Mouse (Mus musculus): ENCODE data around the gene Mfsd11. TPM values are rescaled to one million over a fixed set of nuclear protein-coding genes. Genes with fewer than 3 reads are reported as not detected.

The Mfsd11 gene
- polyA plus RNA-seq, 1 experiment from 2014 or later, result 52.1 TPM

DNA sequence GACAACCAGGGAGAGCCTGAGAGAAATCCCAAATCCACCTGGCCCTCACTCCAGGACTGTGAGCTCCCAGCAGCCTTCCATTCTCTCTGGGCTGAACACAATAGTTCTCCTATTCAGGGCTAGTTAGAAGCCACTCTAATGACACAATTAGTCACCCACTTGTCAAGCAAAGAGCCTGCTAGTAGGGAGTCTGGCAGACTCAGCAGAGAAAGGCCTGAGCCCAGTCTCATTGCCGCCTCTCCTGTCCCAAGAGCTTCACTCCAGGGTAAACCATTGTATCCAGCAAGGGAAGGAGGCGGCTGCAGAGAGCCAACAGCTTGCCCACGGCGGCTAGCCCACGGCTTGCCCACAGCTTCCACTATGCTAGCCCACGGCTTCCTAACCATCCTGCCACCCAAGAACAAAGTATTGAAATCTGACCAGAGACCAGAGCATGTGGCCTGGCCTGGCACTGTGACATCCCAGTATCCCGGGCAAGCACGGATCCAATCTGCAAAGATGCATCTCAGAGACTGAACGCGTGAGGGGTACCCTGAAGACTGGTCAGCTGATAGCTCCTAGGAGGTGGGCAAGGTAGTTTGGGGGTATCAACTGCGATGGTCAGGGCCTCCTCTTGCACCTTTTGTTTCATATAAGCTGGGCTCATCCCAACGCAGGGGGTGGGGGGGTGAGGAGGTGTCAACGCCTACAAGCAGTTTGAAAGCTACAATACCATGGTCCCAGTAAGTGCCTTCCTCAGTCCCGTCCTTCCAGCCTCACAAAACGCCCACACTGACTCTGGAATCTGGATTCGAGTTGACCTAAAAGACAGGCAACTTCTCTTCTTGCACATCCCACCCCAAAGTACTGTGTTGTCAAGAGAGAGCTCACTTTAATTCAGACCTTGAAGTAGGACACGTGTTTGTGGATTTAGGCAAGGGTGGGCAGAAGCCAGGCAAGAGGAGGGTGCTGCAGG lies 25.4 kb upstream of the Mfsd11 start:
- WGBS, result 6% methylated on average over 17 of the region's 17 CpGs
- Histone ChIP-seq H3K27me3 (replicated peaks; ENCODE audit: control insufficient read depth, insufficient read depth, low read length) (no peaks in the 10 kb centered on the region), H3K9me3 (ENCODE audit: control insufficient read depth, low read length) (no peaks in the 10 kb centered on the region), H3K36me3 (ENCODE audit: control insufficient read depth, insufficient read depth, low read length) (no peaks in the 10 kb centered on the region), H3K4me3 (ENCODE audit: low read length) (peak overlapping the region; percentile 83), H3K9ac (ENCODE audit: low read depth, low read length) (peak overlapping the region; percentile 91), H3K27ac (ENCODE audit: low read depth, low read length) (peak overlapping the region; percentile 79), H3K4me2 (ENCODE audit: low read length) (peak overlapping the region; percentile 85), H3K4me1 (ENCODE audit: control insufficient read depth, insufficient read depth, low read depth, low read length) (peaks cover 18% of the 10 kb centered on the region)
- peak; percentile 24; the same call in 1 of the 2 replicates for ATAC-seq

DNA sequence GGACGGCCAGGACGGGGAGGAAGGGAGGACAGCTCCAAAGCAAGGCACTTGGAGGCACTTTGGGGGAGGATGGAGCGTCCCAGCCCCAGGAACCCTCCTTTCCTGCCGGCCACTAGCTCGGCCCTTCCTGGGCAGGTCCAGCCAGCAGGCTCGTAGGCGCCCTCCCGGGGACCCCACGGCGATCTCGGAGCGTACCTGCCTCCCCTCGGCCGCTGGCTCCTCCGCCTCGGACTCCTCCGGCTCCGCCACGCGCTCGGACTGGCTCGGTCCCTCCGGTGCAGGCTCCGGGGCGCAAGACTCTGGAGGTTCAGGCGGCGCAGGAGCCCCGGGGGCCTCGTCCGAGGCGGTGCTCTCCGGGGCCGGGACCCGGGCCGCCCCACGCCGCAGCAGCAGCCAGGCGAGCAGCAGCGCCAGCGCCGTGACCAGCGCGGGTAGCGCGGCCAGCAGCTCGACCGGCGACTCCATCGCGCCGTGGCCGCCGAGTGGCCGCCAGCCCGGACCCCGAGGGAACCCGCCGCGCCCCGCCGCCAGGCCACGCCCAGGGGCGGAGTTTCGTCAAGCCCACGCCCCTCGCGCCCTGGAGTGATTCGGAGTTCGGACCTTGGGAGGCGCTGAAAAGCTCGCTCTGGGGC lies 24.6 kb upstream of the Mfsd11 start, which contains the start of gene Mxra7:
Mxra7 (minus strand) TSS at position 513 of the 632 bp plus-strand sequence.
- no peaks in the 10 kb centered on the region for H3K9me3 ChIP-seq (ENCODE audit: control insufficient read depth, low read length)
- WGBS, result 0% methylated on average over 63 of the region's 71 CpGs
- peak; percentile 56 for ATAC-seq
- H3K4me2 ChIP-seq (ENCODE audit: low read length), result peak within 1 kb of the TSS; percentile 85
- H3K4me3 ChIP-seq (ENCODE audit: low read length), result peak within 1 kb of the TSS; percentile 83
- H3K4me1 ChIP-seq (ENCODE audit: control insufficient read depth, insufficient read depth, low read depth, low read length), result peaks cover 18% of the 10 kb centered on the region
- H3K9ac ChIP-seq (ENCODE audit: low read depth, low read length), result peak within 1 kb of the TSS; percentile 91
- H3K36me3 ChIP-seq (ENCODE audit: control insufficient read depth, insufficient read depth, low read length), result peaks cover 2% of the 10 kb centered on the region; the same call in 1 of the 2 replicates
- no peaks in the 10 kb centered on the region for H3K27me3 ChIP-seq (replicated peaks; ENCODE audit: control insufficient read depth, insufficient read depth, low read length)
- peak within 1 kb of the TSS; percentile 79 for H3K27ac ChIP-seq (ENCODE audit: low read depth, low read length)

DNA sequence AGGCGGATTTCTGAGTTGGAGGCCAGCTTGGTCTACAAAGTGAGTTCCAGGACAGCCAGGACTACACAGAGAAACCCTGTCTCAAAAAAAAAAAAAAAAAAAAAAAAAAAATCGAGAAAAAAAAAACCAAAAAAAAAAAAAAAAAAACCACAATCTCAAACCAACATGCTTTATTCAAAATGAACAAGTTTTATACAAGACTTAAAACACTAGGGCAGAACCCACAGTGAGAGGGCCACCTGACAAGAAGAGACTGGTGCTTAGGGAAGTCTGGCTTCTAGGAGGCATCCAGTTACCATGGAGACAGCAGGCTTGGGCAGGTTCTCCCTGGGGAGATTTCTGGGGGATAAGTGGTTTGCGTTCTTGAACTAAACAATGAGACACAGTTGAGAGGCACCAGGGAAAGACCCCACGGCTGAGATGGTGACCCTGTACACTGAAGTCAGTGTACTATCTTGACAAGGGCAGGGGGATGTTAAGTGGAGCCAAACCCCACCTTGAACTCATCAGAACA lies 20.0 kb upstream of the Mfsd11 start:
- Histone ChIP-seq H3K27ac (ENCODE audit: low read depth, low read length) (no peak overlapping the region), H3K9ac (ENCODE audit: low read depth, low read length) (no peak overlapping the region), H3K9me3 (ENCODE audit: control insufficient read depth, low read length) (no peaks in the 10 kb centered on the region), H3K4me3 (ENCODE audit: low read length) (no peak overlapping the region), H3K4me2 (ENCODE audit: low read length) (no peak overlapping the region), H3K4me1 (ENCODE audit: control insufficient read depth, insufficient read depth, low read depth, low read length) (peaks cover 8% of the 10 kb centered on the region), H3K36me3 (ENCODE audit: control insufficient read depth, insufficient read depth, low read length) (peaks cover 29% of the 10 kb centered on the region), H3K27me3 (replicated peaks; ENCODE audit: control insufficient read depth, insufficient read depth, low read length) (no peaks in the 10 kb centered on the region)
- no peak for ATAC-seq
- 31% methylated on average over 4 of the region's 4 CpGs for WGBS

DNA sequence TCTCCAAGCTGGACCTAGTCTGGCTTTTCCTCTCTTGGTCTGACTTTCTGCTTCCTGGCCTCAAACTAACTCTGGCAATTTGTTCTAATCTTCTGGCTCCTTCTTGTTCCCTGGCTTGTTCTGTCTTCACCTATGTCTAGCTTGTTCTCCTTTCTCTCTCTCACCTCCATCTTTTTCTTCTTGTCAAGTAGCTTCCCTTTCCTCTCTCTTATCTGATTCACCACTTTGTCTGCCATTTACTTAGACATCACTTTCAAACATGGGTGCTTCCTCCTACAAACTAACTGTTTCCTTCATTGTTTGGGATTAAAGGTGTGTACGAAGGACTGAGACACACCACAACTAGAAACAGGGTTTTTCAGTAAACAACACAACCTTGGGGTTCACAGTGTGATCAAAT lies 17.3 kb upstream of the Mfsd11 start:
- no peak overlapping the region for H3K4me3 ChIP-seq (ENCODE audit: low read length)
- H3K36me3 ChIP-seq (ENCODE audit: control insufficient read depth, insufficient read depth, low read length), result peaks cover 45% of the 10 kb centered on the region
- H3K27me3 ChIP-seq (replicated peaks; ENCODE audit: control insufficient read depth, insufficient read depth, low read length), result no peaks in the 10 kb centered on the region
- no peak overlapping the region for H3K27ac ChIP-seq (ENCODE audit: low read depth, low read length)
- 97% methylated on average over 1 of the region's 1 CpGs for WGBS
- ATAC-seq, result no peak
- H3K9me3 ChIP-seq (ENCODE audit: control insufficient read depth, low read length), result no peaks in the 10 kb centered on the region
- H3K4me1 ChIP-seq (ENCODE audit: control insufficient read depth, insufficient read depth, low read depth, low read length), result peaks cover 5% of the 10 kb centered on the region
- H3K4me2 ChIP-seq (ENCODE audit: low read length), result no peak overlapping the region
- H3K9ac ChIP-seq (ENCODE audit: low read depth, low read length), result no peak overlapping the region

DNA sequence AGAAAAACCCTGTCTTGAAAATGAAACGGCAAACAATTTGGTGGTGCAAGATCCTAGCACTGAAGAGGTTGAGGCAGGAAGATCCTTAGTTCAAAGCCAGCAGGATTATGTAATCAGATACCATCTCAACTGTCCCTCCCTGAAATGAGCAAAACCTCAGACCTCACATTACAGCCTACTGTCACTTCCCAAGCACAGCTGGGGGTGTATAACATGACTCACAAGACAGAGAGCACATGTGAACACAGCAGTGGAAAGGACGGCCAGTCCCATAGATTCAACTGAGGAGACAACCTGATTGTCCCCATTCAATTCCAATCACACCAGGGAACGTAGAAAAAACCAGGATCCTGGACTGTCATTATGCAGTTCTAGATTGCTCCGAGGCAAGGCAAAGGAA lies 16.0 kb upstream of the Mfsd11 start:
- WGBS, result 92% methylated on average over 4 of the region's 4 CpGs
- ATAC-seq, result no peak
- Histone ChIP-seq H3K27me3 (replicated peaks; ENCODE audit: control insufficient read depth, insufficient read depth, low read length) (no peaks in the 10 kb centered on the region), H3K9me3 (ENCODE audit: control insufficient read depth, low read length) (no peaks in the 10 kb centered on the region), H3K9ac (ENCODE audit: low read depth, low read length) (no peak overlapping the region), H3K4me1 (ENCODE audit: control insufficient read depth, insufficient read depth, low read depth, low read length) (peaks cover 18% of the 10 kb centered on the region), H3K27ac (ENCODE audit: low read depth, low read length) (no peak overlapping the region), H3K4me3 (ENCODE audit: low read length) (no peak overlapping the region), H3K36me3 (ENCODE audit: control insufficient read depth, insufficient read depth, low read length) (peaks cover 50% of the 10 kb centered on the region), H3K4me2 (ENCODE audit: low read length) (no peak overlapping the region)

DNA sequence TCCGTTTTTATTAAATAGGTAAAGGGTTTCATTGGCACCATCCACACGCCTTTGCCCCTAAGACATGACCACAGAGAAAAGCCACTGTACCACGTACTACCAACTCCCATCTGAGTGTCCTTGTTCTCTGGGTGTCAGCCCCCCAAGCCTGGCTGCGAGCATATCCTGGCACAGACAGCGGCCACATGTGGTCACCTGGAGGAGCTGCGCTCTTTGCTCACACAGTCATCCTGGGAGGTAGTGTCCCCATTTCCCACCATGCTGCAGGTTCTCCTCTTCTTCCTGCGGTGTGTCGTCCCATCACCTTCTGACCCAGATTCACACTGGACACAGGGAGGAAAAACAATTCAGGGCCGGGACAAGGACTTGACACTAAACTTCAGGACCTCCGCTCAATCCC lies 14.8 kb upstream of the Mfsd11 start:
- no peak overlapping the region for H3K4me2 ChIP-seq (ENCODE audit: low read length)
- no peaks in the 10 kb centered on the region for H3K27me3 ChIP-seq (replicated peaks; ENCODE audit: control insufficient read depth, insufficient read depth, low read length)
- no peak for ATAC-seq
- H3K27ac ChIP-seq (ENCODE audit: low read depth, low read length), result no peak overlapping the region
- no peak overlapping the region for H3K9ac ChIP-seq (ENCODE audit: low read depth, low read length)
- WGBS, result 96% methylated on average over 10 of the region's 10 CpGs
- H3K9me3 ChIP-seq (ENCODE audit: control insufficient read depth, low read length), result no peaks in the 10 kb centered on the region
- H3K4me1 ChIP-seq (ENCODE audit: control insufficient read depth, insufficient read depth, low read depth, low read length), result peaks cover 27% of the 10 kb centered on the region
- H3K36me3 ChIP-seq (ENCODE audit: control insufficient read depth, insufficient read depth, low read length), result peaks cover 49% of the 10 kb centered on the region
- no peak overlapping the region for H3K4me3 ChIP-seq (ENCODE audit: low read length)

DNA sequence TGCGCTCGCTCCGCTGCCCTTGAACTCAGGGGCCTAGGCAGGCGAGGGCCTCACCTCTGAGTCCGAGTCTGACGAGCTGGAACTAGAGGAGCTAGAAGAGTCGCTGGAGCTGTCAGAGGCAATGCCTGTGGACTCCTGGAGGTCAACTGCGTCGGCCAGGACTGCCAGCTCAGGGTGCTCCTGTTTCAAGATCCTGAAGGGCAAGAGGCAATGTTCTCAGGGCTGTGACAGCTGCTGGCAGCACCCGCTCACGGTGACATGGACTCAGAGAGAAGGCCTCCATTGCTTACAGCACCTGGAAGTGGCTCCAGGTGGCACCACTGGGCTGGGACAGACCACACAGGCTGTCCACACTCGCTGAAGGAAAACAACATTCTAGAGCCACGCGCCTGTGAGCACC lies 13.3 kb upstream of the Mfsd11 start:
- 86% methylated on average over 14 of the region's 14 CpGs for WGBS
- H3K4me3 ChIP-seq (ENCODE audit: low read length), result no peak overlapping the region
- no peaks in the 10 kb centered on the region for H3K27me3 ChIP-seq (replicated peaks; ENCODE audit: control insufficient read depth, insufficient read depth, low read length)
- H3K9ac ChIP-seq (ENCODE audit: low read depth, low read length), result no peak overlapping the region
- H3K27ac ChIP-seq (ENCODE audit: low read depth, low read length), result no peak overlapping the region
- no peak overlapping the region for H3K4me2 ChIP-seq (ENCODE audit: low read length)
- no peaks in the 10 kb centered on the region for H3K9me3 ChIP-seq (ENCODE audit: control insufficient read depth, low read length)
- ATAC-seq, result no peak
- H3K4me1 ChIP-seq (ENCODE audit: control insufficient read depth, insufficient read depth, low read depth, low read length), result peaks cover 27% of the 10 kb centered on the region
- peaks cover 42% of the 10 kb centered on the region for H3K36me3 ChIP-seq (ENCODE audit: control insufficient read depth, insufficient read depth, low read length)

DNA sequence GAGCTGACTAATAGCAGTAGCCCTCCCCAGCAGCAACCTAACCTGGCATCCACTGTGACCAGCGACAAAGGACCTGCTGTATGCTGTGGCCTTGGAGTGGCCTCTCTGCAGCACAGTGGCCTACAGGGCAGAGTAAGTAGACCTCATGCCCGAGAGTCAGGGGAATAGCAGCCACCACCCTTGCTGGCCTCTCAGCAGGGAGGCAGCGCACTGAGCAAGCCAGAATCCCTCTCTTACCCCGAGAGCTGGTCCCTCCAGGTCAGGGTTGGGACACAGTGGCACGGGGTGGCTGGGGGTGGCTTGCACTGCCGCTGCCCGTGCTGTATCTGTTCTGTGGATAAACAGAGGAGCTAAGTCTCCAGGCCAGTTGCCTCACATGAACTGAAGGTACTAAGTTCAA lies 12.6 kb upstream of the Mfsd11 start:
- H3K4me1 ChIP-seq (ENCODE audit: control insufficient read depth, insufficient read depth, low read depth, low read length), result peaks cover 32% of the 10 kb centered on the region
- H3K9ac ChIP-seq (ENCODE audit: low read depth, low read length), result peak overlapping the region; percentile 23; the same call in 1 of the 2 replicates
- H3K9me3 ChIP-seq (ENCODE audit: control insufficient read depth, low read length), result no peaks in the 10 kb centered on the region
- H3K4me2 ChIP-seq (ENCODE audit: low read length), result no peak overlapping the region; the same call in 1 of the 2 replicates
- no peak for ATAC-seq
- H3K27me3 ChIP-seq (replicated peaks; ENCODE audit: control insufficient read depth, insufficient read depth, low read length), result no peaks in the 10 kb centered on the region
- H3K36me3 ChIP-seq (ENCODE audit: control insufficient read depth, insufficient read depth, low read length), result peaks cover 37% of the 10 kb centered on the region
- no peak overlapping the region for H3K27ac ChIP-seq (ENCODE audit: low read depth, low read length)
- no peak overlapping the region for H3K4me3 ChIP-seq (ENCODE audit: low read length)
- 75% methylated on average over 7 of the region's 7 CpGs for WGBS

DNA sequence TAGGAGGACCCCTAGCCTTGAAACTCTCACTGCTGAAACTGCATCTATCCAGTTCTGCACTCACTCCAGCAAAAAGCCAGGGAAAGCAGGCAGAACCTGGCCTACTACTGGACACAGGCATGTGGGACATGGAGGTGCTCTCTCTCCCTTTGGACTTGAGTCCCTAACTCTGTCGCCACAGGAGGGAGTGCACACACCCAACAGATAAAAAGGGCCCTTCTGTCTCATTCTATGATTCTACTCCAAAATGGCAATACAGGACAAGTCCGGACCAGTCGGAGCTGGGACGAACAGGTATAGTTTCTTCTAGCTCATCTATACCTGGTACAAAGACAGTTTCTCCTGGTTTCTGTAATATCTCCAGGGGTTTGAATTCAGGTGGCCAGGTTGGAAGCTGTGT lies 11.5 kb upstream of the Mfsd11 start:
- Histone ChIP-seq H3K4me2 (ENCODE audit: low read length) (peak overlapping the region; percentile 61), H3K9ac (ENCODE audit: low read depth, low read length) (no peak overlapping the region; the same call in 1 of the 2 replicates), H3K27me3 (replicated peaks; ENCODE audit: control insufficient read depth, insufficient read depth, low read length) (no peaks in the 10 kb centered on the region), H3K4me3 (ENCODE audit: low read length) (no peak overlapping the region), H3K4me1 (ENCODE audit: control insufficient read depth, insufficient read depth, low read depth, low read length) (peaks cover 32% of the 10 kb centered on the region), H3K36me3 (ENCODE audit: control insufficient read depth, insufficient read depth, low read length) (peaks cover 33% of the 10 kb centered on the region), H3K27ac (ENCODE audit: low read depth, low read length) (no peak overlapping the region), H3K9me3 (ENCODE audit: control insufficient read depth, low read length) (no peaks in the 10 kb centered on the region)
- 87% methylated on average over 4 of the region's 4 CpGs for WGBS
- ATAC-seq, result no peak

All from hindbrain, embryonic 16.5 days (tissue).